Mouse (Mus musculus) liver, embryonic 13.5 days (tissue): ENCODE data around the gene D430041D05Rik. TPM values are rescaled to one million over a fixed set of nuclear protein-coding genes. Genes with fewer than 3 reads are reported as not detected.

Source experiments
- ATAC-seq: fragments of 200-750 bp; cut with Nextera tagmentation; 2 replicates; pipeline ENCODE4 v1.8.0; 2017; ENCODE audit warnings: low read depth, mild to moderate bottlenecking, moderate number of reproducible peaks, moderate library complexity
- DNase-seq: peaks from one replicate; pipeline ENCODE4 v3.0.0; 2022
- H3K27ac ChIP-seq: fragments of 300-500 bp; sonication (generic); 2 replicates; pipeline ENCODE4 v1.5.1; 2015; ENCODE audit warnings: moderate library complexity, mild to moderate bottlenecking, inconsistent platforms
- H3K27me3 ChIP-seq: fragments of 300-500 bp; sonication (generic); 2 replicates; pipeline ENCODE4 v1.6.1; 2015; ENCODE audit warnings: mild to moderate bottlenecking, inconsistent platforms
- H3K36me3 ChIP-seq: fragments of 300-500 bp; sonication (generic); 2 replicates; pipeline ENCODE4 v1.6.1; 2015; ENCODE audit warnings: mild to moderate bottlenecking, inconsistent platforms
- H3K4me1 ChIP-seq: fragments of 300-500 bp; sonication (generic); replicated peaks from 2 replicates; pipeline ENCODE4 v1.6.1; 2015; ENCODE audit warnings: inconsistent platforms
- H3K4me2 ChIP-seq: fragments of 300-500 bp; sonication (generic); 2 replicates; pipeline ENCODE4 v1.6.1; 2015; ENCODE audit warnings: inconsistent platforms, mild to moderate bottlenecking, moderate library complexity
- H3K4me3 ChIP-seq: fragments of 300-500 bp; sonication (generic); replicated peaks from 2 replicates; pipeline ENCODE4 v1.5.1; 2015; ENCODE audit warnings: mild to moderate bottlenecking, inconsistent platforms
- H3K9ac ChIP-seq: fragments of 300-500 bp; sonication (generic); 2 replicates; pipeline ENCODE4 v1.6.1; 2015; ENCODE audit warnings: mild to moderate bottlenecking, inconsistent platforms
- H3K9me3 ChIP-seq: fragments of 300-500 bp; sonication (generic); replicated peaks from 2 replicates; pipeline ENCODE4 v1.6.1; 2016; ENCODE audit warnings: inconsistent platforms
- WGBS: fragments of 180-500 bp; shearing (Covaris S2); methylation state at CpG from one replicate; pipeline ENCODE4 v1.1.7; 2015; ENCODE audit not compliant: insufficient replicate concordance; 5-methylcytosine and 5-hydroxymethylcytosine counted together
- polyA plus RNA-seq: library from polyadenylated mRNA; unstranded; fragments of >200 nt; fragmentation: Nextera tagmentation; extraction: Ambion mirVana; gene quantifications from 2 replicates; pipeline ENCODE4 v1.2.1, GENCODE M21; 2015

Gene D430041D05Rik
- polyA plus RNA-seq, 1 experiment from 2014 or later, result 0.01 TPM

GRCm38 (mm10) chr2:104254944-104255343, 155.9 kb downstream of the D430041D05Rik start:
- H3K4me2 ChIP-seq, result no peak overlapping the region
- ATAC-seq (no peak), DNase-seq (no peak)
- H3K9me3 ChIP-seq, result no peaks in the 10 kb centered on the region
- H3K9ac ChIP-seq, result no peak overlapping the region
- H3K27ac ChIP-seq, result no peak overlapping the region
- no peaks in the 10 kb centered on the region for H3K27me3 ChIP-seq
- H3K4me3 ChIP-seq, result no peak overlapping the region
- H3K4me1 ChIP-seq, result no peaks in the 10 kb centered on the region
- H3K36me3 ChIP-seq, result no peaks in the 10 kb centered on the region
- 70% methylated on average over 9 of the region's 9 CpGs for WGBS

GRCm38 (mm10) chr2:104253341-104253740, 157.5 kb downstream of the D430041D05Rik start:
- Histone ChIP-seq H3K36me3 (no peaks in the 10 kb centered on the region), H3K4me3 (no peak overlapping the region), H3K9me3 (no peaks in the 10 kb centered on the region), H3K9ac (no peak overlapping the region), H3K4me1 (no peaks in the 10 kb centered on the region), H3K27ac (no peak overlapping the region), H3K4me2 (no peak overlapping the region), H3K27me3 (no peaks in the 10 kb centered on the region)
- DNase-seq (no peak), ATAC-seq (no peak)
- whole genome bisulfite sequencing, result 83% methylated on average over 4 of the region's 4 CpGs

- Histone ChIP-seq H3K4me1 (no peaks in the 10 kb centered on the region), H3K4me3 (no peak overlapping the region), H3K36me3 (no peaks in the 10 kb centered on the region), H3K27ac (no peak overlapping the region), H3K9me3 (no peaks in the 10 kb centered on the region), H3K27me3 (no peaks in the 10 kb centered on the region), H3K9ac (no peak overlapping the region), H3K4me2 (no peak overlapping the region)
- WGBS, result 32% methylated on average over 4 of the region's 4 CpGs
- DNase-seq, result no peak
- no peak for ATAC-seq
These were observed 159.2 kb downstream of the D430041D05Rik start for GRCm38 (mm10) chr2:104251647-104252046.

GRCm38 (mm10) chr2:104249856-104250255, 161.0 kb downstream of the D430041D05Rik start:
- WGBS, result 46% methylated on average over 2 of the region's 2 CpGs
- Histone ChIP-seq H3K4me2 (no peak overlapping the region), H3K27ac (no peak overlapping the region)

GRCm38 (mm10) chr2:104246851-104247250, 164.0 kb downstream of the D430041D05Rik start:
- Histone ChIP-seq H3K4me1 (no peaks in the 10 kb centered on the region), H3K4me3 (no peak overlapping the region), H3K27ac (no peak overlapping the region), H3K36me3 (no peaks in the 10 kb centered on the region), H3K27me3 (no peaks in the 10 kb centered on the region), H3K4me2 (no peak overlapping the region), H3K9ac (no peak overlapping the region), H3K9me3 (no peaks in the 10 kb centered on the region)
- ATAC-seq (no peak), DNase-seq (no peak)
- WGBS, result 65% methylated on average over 4 of the region's 4 CpGs

More at GRCm38 (mm10) chr2:104249856-104250255, 161.0 kb downstream of the D430041D05Rik start:
- Histone ChIP-seq H3K36me3 (no peaks in the 10 kb centered on the region), H3K4me1 (no peaks in the 10 kb centered on the region), H3K9me3 (no peaks in the 10 kb centered on the region), H3K4me3 (no peak overlapping the region), H3K27me3 (no peaks in the 10 kb centered on the region), H3K9ac (no peak overlapping the region)
- ATAC-seq (no peak), DNase-seq (no peak)

DNA sequence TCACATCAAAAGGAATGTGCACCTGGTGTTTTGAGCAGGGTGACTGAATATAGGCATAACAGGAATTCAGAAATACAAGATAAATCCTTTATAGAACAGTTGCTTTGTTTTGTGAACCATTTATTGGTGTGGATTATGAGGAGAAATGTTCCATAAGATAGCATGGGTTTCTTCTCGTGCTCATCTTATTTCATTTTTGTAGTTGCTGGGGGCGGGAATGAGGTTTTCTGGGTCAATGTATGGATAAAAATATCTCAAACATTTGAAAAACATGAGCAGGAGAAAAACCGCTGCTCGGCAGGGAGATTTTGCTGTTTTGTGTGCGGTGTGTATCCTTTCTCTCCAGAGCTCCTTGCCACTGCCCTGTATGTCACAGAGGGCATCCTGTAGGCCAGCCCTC, 168.8 kb downstream of the D430041D05Rik start:
- no peaks in the 10 kb centered on the region for H3K9me3 ChIP-seq
- H3K4me2 ChIP-seq, result no peak overlapping the region
- H3K4me1 ChIP-seq, result no peaks in the 10 kb centered on the region
- H3K4me3 ChIP-seq, result no peak overlapping the region
- WGBS, result 72% methylated on average over 5 of the region's 5 CpGs
- H3K36me3 ChIP-seq, result no peaks in the 10 kb centered on the region
- no peak overlapping the region for H3K27ac ChIP-seq
- no peaks in the 10 kb centered on the region for H3K27me3 ChIP-seq
- DNase-seq (no peak), ATAC-seq (no peak)
- no peak overlapping the region for H3K9ac ChIP-seq

DNA sequence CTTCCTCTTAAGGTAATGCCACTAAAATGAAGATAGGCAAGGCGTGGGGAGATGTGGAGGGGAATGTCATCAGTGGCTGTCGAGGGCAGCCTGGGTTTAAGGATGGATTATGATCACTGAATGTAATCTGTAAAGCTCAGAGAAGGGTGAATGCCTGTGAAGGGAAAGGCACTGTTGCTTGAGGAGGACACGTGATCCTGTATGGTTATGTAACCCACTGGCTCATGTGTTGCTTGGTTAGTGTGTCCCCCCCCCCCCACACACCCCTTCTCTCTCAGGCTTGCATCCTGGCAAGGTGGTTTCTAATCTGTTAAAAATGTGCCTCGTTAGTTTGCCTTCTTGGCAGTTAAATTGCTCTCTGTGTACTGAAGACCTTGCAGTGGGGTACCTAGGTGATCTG, 173.7 kb downstream of the D430041D05Rik start:
- Histone ChIP-seq H3K4me3 (no peak overlapping the region), H3K4me2 (no peak overlapping the region), H3K27me3 (no peaks in the 10 kb centered on the region), H3K4me1 (no peaks in the 10 kb centered on the region), H3K36me3 (no peaks in the 10 kb centered on the region), H3K9me3 (no peaks in the 10 kb centered on the region), H3K9ac (no peak overlapping the region), H3K27ac (no peak overlapping the region)
- no peak for DNase-seq
- no peak for ATAC-seq
- WGBS, result 49% methylated on average over 4 of the region's 4 CpGs

DNA sequence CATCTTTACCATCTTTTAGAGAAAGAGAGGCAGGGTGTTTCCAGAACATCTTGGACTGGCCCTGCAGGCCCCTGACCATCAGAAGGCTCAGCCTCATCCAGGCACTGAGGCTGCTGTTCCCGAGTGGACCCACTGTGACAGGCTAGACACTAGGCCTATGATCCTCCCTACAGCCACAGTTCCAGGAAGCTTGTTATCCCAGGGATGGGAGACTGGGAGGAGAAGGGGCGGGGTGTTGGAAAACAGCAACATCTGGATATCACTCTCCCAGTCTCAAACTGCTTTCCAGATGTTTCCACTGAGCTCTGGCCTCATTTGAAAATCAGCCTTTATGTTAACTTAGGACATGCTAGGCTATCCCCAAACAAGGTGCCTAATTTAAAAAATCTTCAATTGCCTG, 180.4 kb downstream of the D430041D05Rik start:
- DNase-seq (no peak), ATAC-seq (no peak)
- H3K4me1 ChIP-seq, result no peaks in the 10 kb centered on the region
- H3K9me3 ChIP-seq, result no peaks in the 10 kb centered on the region
- WGBS, result 41% methylated on average over 2 of the region's 2 CpGs
- no peak overlapping the region for H3K4me3 ChIP-seq
- H3K36me3 ChIP-seq, result no peaks in the 10 kb centered on the region
- H3K27me3 ChIP-seq, result no peaks in the 10 kb centered on the region
- no peak overlapping the region for H3K4me2 ChIP-seq
- H3K27ac ChIP-seq, result no peak overlapping the region
- no peak overlapping the region for H3K9ac ChIP-seq

DNA sequence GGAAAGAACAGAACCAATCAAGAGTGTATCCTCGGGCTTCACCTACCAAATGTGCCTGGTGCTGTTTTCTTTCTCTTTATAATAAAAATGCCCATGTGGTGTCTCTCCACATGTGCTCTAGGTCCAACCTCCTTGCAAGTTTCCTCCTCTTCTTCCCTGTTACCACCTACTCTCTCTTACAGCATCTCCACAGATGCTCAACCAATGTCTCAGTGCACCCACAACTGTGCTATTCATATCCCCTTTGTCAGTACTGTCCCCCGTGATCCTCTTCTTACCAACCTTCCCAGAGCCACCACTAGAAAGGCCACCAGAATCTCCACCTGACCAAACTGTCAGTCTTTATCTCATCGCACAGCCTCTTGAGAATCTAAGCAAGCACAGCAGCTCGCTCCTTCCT, 184.8 kb downstream of the D430041D05Rik start:
- Histone ChIP-seq H3K9me3 (no peaks in the 10 kb centered on the region), H3K27ac (no peak overlapping the region), H3K36me3 (no peaks in the 10 kb centered on the region), H3K4me1 (no peaks in the 10 kb centered on the region), H3K4me2 (no peak overlapping the region), H3K27me3 (no peaks in the 10 kb centered on the region), H3K4me3 (no peak overlapping the region), H3K9ac (no peak overlapping the region)
- no peak for DNase-seq
- no peak for ATAC-seq
- 60% methylated on average over 4 of the region's 4 CpGs for WGBS

DNA sequence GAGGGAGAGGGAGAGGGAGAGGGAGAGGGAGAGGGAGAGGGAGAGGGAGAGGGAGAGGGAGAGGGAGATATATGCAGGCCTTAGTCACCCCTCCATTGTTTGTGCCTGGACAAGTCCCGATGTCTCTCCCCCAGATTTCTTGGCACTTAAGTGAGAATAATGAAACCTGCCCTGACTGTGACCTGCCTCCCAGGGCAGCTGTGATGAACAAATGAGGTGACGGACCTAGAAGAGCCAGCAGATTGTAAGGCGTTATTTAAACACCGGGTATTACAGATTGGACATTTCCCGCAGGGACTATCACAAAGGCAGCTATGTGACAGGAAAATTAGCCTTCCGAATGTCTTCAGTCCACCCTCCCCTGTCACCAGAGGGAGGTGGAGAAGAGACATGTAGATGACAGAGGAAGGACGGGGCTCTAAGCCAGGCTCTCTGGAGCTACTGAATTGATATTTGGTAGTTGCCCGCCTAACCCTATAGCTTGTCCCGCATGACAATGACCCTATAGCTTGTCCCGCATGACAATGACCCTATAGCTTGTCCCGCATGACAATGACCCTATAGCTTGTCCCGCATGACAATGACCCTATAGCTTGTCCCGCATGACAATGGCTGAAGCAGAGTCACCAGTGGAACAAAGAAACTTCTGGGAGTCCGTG, 191.0 kb downstream of the D430041D05Rik start:
- no peaks in the 10 kb centered on the region for H3K36me3 ChIP-seq
- ATAC-seq (no peak), DNase-seq (no peak)
- WGBS, result 69% methylated on average over 14 of the region's 14 CpGs
- H3K27ac ChIP-seq, result no peak overlapping the region
- no peak overlapping the region for H3K9ac ChIP-seq
- no peaks in the 10 kb centered on the region for H3K4me1 ChIP-seq
- no peaks in the 10 kb centered on the region for H3K9me3 ChIP-seq
- H3K4me2 ChIP-seq, result no peak overlapping the region
- no peaks in the 10 kb centered on the region for H3K27me3 ChIP-seq
- H3K4me3 ChIP-seq, result no peak overlapping the region

DNA sequence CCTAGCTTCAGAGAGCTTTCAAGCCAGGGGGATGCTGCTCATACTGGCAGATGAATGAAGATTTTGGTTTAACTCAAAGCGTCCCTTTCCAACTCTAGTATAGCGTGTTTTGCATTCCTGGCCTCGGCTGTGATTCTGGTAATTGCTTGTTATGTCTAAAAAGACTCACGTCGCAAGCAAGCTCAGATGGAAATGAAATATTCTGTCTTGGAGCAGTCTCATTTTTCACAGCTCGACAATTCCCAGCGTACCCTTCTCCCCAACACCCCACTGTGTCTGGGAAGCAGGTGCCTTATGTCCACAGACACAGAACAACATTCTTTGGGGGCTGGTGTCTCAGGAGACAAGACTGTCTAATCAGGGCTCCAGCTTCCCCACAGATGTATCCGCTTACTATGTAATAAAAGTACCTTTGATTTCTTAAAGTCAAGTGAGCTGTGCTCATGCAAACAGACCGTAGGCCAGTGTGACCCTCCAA, 192.2 kb downstream of the D430041D05Rik start:
- Histone ChIP-seq H3K36me3 (no peaks in the 10 kb centered on the region), H3K27me3 (no peaks in the 10 kb centered on the region), H3K4me3 (no peak overlapping the region), H3K4me1 (no peaks in the 10 kb centered on the region), H3K9me3 (no peaks in the 10 kb centered on the region), H3K4me2 (no peak overlapping the region), H3K27ac (no peak overlapping the region), H3K9ac (no peak overlapping the region)
- ATAC-seq, result no peak
- no peak for DNase-seq
- 69% methylated on average over 9 of the region's 9 CpGs for WGBS

DNA sequence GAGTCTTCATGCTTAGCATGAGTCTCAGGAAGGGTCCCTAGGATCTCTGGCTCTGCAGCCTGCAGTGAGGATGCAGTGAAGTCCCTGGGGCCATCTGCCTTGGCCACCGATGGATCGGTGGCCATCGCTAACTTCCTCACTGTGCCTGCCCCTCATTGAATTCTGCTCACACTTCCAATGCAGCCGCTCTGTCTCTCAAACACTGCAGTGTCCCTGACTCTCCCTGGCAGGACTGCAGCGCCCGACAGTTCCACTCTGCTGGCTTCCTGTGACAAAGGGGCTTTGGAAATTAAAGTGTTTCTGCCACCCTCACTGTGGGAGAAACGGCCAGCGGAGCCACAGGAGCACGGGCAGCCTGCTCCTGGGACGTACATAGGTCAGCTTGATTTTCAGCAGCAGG, 192.7 kb downstream of the D430041D05Rik start:
- Histone ChIP-seq H3K27me3 (no peaks in the 10 kb centered on the region), H3K9me3 (no peaks in the 10 kb centered on the region), H3K4me3 (no peak overlapping the region), H3K9ac (no peak overlapping the region), H3K4me2 (no peak overlapping the region), H3K27ac (no peak overlapping the region), H3K36me3 (no peaks in the 10 kb centered on the region), H3K4me1 (no peaks in the 10 kb centered on the region)
- 66% methylated on average over 10 of the region's 10 CpGs for WGBS
- no peak for ATAC-seq
- no peak for DNase-seq
